8 mouse cellular contexts compared by ENCODE assay signal in the genomic region with DNA sequence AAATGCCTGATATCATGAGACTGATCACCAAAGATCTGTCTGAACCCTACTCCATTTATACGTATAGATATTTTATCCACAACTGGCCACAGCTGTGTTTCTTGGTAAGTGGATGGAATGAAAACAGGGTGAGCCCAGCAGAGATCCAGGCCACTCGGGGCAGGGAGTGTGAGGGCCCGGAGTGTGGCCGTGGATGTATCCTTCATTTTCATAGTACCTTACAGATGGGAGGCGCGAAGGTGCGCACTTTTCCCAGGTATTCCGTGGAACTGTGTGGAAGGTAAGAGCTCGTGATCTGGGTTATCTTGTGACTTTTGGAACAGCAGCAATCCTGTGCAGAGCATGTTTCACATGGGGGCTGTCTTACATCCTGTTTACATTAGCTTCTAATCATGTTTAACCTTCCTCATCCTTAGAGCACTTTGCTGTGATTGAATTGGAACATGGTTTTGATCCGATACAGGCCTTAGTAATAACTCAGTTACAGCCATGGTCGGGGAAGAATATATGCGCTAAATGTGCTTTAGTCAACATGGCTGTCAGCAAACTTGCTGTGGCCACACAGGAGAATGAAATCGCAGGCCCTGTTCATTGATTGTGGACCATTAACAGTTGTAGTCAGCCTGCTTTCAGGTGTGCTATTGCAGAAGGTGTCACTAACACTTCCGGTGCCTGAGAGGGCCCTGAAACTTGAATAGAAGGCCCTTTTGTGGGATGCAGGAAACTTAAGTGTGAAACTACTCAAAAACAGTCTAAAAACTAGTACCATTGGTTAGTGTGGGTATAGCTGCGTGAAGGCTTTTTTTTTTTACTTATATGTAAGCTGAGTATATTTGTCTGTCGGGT. TPM values are rescaled to one million over a fixed set of nuclear protein-coding genes. Genes with fewer than 3 reads are reported as not detected.
A peak's percentile ranks its signal among the peaks of the same experiment; 100 is the strongest.
DNase-seq lines count a peak whose midpoint lies in the region; ATAC-seq and TF ChIP-seq lines count a peak whose summit lies in the region.

No protein-coding gene starts in this region.

- 65% methylated on average over 16 of the region's 16 CpGs for WGBS in thymus, adult 2 months
- 61% methylated on average over 16 of the region's 16 CpGs for WGBS in hindbrain, embryonic 14.5 days
- WGBS in lung, embryonic 16.5 days, result 20% methylated on average over 16 of the region's 16 CpGs

- H3K27me3 ChIP-seq in thymus, adult 2 months (ENCODE audit: control insufficient read depth, insufficient read depth, low read length), result no peaks in the 10 kb centered on the region
- no peaks in the 10 kb centered on the region for H3K27me3 ChIP-seq in hindbrain, embryonic 14.5 days (ENCODE audit: control insufficient read depth, insufficient read depth, low read length)
- no peaks in the 10 kb centered on the region for H3K27me3 ChIP-seq in lung, embryonic 16.5 days (ENCODE audit: control insufficient read depth, insufficient read depth, low read depth, low read length)

- DNase-seq in adrenal gland, adult 2 months, result peak; percentile 19
- no peak for DNase-seq in adrenal gland, postnatal 4 days (ENCODE audit: low spot score in 2 of 2)
- peak; percentile 10 for DNase-seq in thymus, adult 2 months
- DNase-seq in thymus, postnatal 25 days, result no peak
- no peak for DNase-seq in hindbrain, embryonic 14.5 days (ENCODE audit: low spot score)
- no peak for DNase-seq in embryo, embryonic 10 days (ENCODE audit: low spot score)

- H3K36me3 ChIP-seq in thymus, adult 2 months (ENCODE audit: control insufficient read depth, insufficient read depth, low read length), result 0 out of 2 replicates have a peak, but pooled peaks cover 4% of the 10 kb centered on the region
- H3K36me3 ChIP-seq in hindbrain, embryonic 14.5 days (replicated peaks; ENCODE audit: control insufficient read depth, insufficient read depth), result peaks cover 13% of the 10 kb centered on the region
- 0 out of 2 replicates have a peak, but pooled peaks cover 3% of the 10 kb centered on the region for H3K36me3 ChIP-seq in lung, embryonic 16.5 days (ENCODE audit: control insufficient read depth, insufficient read depth, low read length)

- H3K27ac ChIP-seq in thymus, adult 2 months (ENCODE audit: control insufficient read depth, insufficient read depth, low read length), result no peak overlapping the region
- H3K27ac ChIP-seq in hindbrain, embryonic 14.5 days, result peak overlapping the region; percentile 87
- H3K27ac ChIP-seq in lung, embryonic 16.5 days (ENCODE audit: low read length), result no peak overlapping the region

- peaks cover 11% of the 10 kb centered on the region for H3K4me1 ChIP-seq in thymus, adult 2 months (replicated peaks; ENCODE audit: control insufficient read depth, insufficient read depth, low read length)
- H3K4me1 ChIP-seq in hindbrain, embryonic 14.5 days (replicated peaks; ENCODE audit: control insufficient read depth, insufficient read depth, low read length), result peaks cover 36% of the 10 kb centered on the region
- peaks cover 19% of the 10 kb centered on the region for H3K4me1 ChIP-seq in lung, embryonic 16.5 days (replicated peaks; ENCODE audit: control insufficient read depth, insufficient read depth, low read length)

- no peaks in the 10 kb centered on the region for H3K9me3 ChIP-seq in hindbrain, embryonic 14.5 days (ENCODE audit: control insufficient read depth, low read length)
- no peaks in the 10 kb centered on the region for H3K9me3 ChIP-seq in lung, embryonic 16.5 days (ENCODE audit: control insufficient read depth, low read length)

- no peak for TF ChIP-seq CTCF in thymus, adult 2 months (IDR thresholded peaks at IDR 0.05; ENCODE audit: borderline replicate concordance, control insufficient read depth, extremely low read depth, insufficient read depth, low read length, poor library complexity)

- H3K4me3 ChIP-seq in thymus, adult 2 months (ENCODE audit: control insufficient read depth, insufficient read depth, low read length), result peak overlapping the region; percentile 84
- H3K4me3 ChIP-seq in hindbrain, embryonic 14.5 days (replicated peaks; ENCODE audit: low read length), result peak overlapping the region; percentile 91
- peak overlapping the region; percentile 96 for H3K4me3 ChIP-seq in lung, embryonic 16.5 days (ENCODE audit: low read length)

- peak; percentile 1; the same call in 1 of the 2 replicates for ATAC-seq in hindbrain, embryonic 14.5 days (ENCODE audit: low FRiP score)
- no peak for ATAC-seq in lung, embryonic 16.5 days (ENCODE audit: low read depth)
- no peak for ATAC-seq in monocyte, adult 5-6 weeks (replicated peaks; ENCODE audit: insufficient number of reproducible peaks, low FRiP score, low TSS enrichment, poor library complexity, severe bottlenecking)

- peak overlapping the region; percentile 82 for H3K4me2 ChIP-seq in hindbrain, embryonic 14.5 days (replicated peaks)
- peak overlapping the region; percentile 84 for H3K4me2 ChIP-seq in lung, embryonic 16.5 days (ENCODE audit: low read depth, low read length)

- no peak for TF ChIP-seq POLR2A in thymus, adult 2 months (IDR thresholded peaks at IDR 0.05; ENCODE audit: control insufficient read depth, extremely low read depth, insufficient read depth, low read length, poor library complexity)

- peak overlapping the region; percentile 95 for H3K9ac ChIP-seq in hindbrain, embryonic 14.5 days
- peak overlapping the region; percentile 98 for H3K9ac ChIP-seq in lung, embryonic 16.5 days (ENCODE audit: low read length)

RNA-seq across cellular contexts. Expression of a gene that starts 1.5 kb away (rescaled TPM):
- total RNA-seq in adrenal gland, adult 2 months (2021), result 10 to 100 TPM; 27.0 to 31.2 TPM
- polyA plus RNA-seq in adrenal gland, adult 2 months (2012; rRNA removed), result 4.3 and 4.4 TPM in 2 replicates
- total RNA-seq in adrenal gland, postnatal 4 days (2021), result 10 to 100 TPM; 29.7 to 33.8 TPM
- polyA plus RNA-seq in thymus, adult 2 months (2012; rRNA removed), result 9.3 and 11.1 TPM in 2 replicates
- polyA plus RNA-seq in hindbrain, embryonic 14.5 days (2014; fragmentation: Nextera tagmentation; extraction: Ambion mirVana), result 20.3 and 23.8 TPM in 2 replicates
- polyA plus RNA-seq in lung, embryonic 16.5 days (2015; fragmentation: Nextera tagmentation; extraction: Ambion mirVana), result 6.9 and 7.7 TPM in 2 replicates
- 33.4 to 62.2 TPM (median 36.2 TPM) in 3 replicates for total RNA-seq in monocyte, adult 5-6 weeks (2017)

Comparison
In these comparisons a context has a peak if more than half of its experiments do, and no peak if none do; other contexts are left out.
1. DNase-seq: peak in adrenal gland, adult 2 months (single experiment) and thymus, adult 2 months (single experiment); none in adrenal gland, postnatal 4 days (0 of 2), thymus, postnatal 25 days (single experiment), hindbrain, embryonic 14.5 days (single experiment) and embryo, embryonic 10 days (single experiment).
2. Peak in every context shown above with its lines, with median percentiles within 50 percentile points of each other: H3K4me3 ChIP-seq.